Mouse (Mus musculus) lung, postnatal 4 days (tissue): Measurements from ENCODE around the gene Upk2.

Source experiments
- DNase-seq, 2 experiments: peaks; one replicate each; pipeline ENCODE4 v3.0.0; 2021

The Upk2 gene

DNA sequence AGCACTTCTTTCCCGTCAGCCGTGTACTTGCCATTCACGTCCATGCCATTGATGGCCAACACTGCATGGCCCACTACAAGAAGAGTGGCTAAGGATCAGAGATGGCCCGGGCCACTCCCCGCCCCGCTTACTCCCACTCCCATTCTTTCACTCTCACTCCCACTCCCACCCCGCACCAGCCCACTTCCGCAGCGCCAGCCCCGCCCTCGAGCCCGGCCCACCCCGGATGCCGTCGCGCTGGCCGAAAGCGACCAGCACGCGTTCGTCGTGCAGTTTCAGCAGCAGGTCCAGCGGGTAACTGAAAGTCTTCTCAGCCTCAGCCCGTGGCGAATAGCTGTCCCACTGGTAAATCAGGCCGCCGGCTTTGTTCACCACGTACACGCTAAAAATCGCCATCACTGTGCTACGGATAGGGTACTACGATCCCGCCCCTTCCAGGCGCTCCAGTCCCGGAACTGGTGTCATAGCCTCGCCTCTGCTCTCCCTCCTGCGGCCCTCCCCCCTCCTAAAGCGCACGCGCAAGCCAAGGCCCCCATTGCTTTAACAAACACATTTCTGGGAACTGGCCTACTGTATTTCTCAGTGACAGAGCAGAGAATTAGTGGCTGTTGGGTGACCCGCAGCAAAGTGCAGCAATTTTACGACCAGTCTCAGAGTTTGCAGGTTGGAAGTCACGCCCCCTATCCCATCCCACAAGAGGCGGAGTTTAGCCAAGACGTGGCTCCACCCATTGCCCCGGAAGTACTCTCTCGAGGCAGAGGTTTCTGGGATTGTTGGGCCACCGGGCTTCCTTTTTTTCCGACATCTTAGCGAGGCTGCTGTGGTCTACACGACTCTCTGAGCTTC is 47.6 kb downstream of the Upk2 start, which contains the start of the genes Rps25 and Trappc4:
Gene Rps25 (plus strand): TSS at position 234 of the 846 bp plus-strand sequence.
Gene Trappc4 (minus strand): TSS at position 695 of the 846 bp plus-strand sequence.
- DNase-seq = peak; percentile 93 to 94

DNA sequence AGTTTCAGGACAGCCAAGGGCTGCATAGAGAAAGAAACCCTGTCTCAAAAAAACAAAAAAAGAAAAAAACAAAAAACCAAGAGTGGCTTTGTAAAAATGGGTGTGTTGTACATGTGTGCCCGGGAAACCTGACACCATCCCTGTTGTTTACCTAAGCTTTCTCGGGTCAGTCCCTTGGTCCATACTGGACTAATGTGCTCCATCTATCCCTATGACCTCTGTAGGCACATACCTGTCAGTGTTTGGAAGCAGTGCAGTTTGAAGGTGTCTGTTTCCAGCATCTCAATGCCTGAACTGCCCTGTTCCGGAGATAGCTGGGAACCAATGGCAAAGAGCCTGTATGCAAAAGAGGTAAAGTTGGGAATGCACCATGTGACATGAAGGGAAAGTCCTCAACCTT is 49.8 kb downstream of the Upk2 start:
- DNase-seq = no peak
